Mouse (Mus musculus) testis, postnatal 10 days (tissue): Measurements from ENCODE around the gene Mrps17.
A peak's percentile ranks its signal among the peaks of the same experiment; 100 is the strongest.

ENCODE experiments used
- DNase-seq: peaks from one replicate; pipeline ENCODE4 v3.0.0; 2021; ENCODE audit warnings: low spot score

Gene Mrps17

DNA sequence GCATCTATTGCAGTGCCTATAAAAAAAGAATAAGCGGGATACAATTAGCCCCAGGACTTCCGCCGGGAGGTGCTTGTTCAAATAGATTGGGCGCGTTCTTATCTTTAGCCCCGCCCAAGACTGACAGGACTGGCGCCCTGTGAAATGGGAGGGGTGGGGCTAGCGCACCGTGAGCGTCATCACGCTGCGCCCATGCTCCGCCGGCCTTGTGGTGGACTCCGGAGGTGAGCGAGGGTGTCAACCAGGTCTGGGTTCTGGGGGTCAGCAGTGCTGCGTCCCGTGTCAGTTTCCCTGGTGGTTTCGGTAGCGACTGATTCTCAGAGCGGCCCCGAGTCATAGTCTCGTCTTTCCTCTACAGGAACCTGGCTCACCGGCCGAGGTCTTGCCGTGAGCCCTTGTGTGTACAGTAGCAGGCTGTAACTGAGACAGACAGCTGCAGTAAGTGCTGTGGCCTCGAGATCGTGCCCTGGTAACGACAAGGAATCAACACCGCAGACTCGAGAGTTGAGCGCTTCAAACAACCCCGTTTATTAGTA lies at the start of gene Mrps17:
Gene Mrps17, plus strand, starts transcription at position 172 of the 536 bp plus-strand sequence.
- peak; percentile 94 for DNase-seq

DNA sequence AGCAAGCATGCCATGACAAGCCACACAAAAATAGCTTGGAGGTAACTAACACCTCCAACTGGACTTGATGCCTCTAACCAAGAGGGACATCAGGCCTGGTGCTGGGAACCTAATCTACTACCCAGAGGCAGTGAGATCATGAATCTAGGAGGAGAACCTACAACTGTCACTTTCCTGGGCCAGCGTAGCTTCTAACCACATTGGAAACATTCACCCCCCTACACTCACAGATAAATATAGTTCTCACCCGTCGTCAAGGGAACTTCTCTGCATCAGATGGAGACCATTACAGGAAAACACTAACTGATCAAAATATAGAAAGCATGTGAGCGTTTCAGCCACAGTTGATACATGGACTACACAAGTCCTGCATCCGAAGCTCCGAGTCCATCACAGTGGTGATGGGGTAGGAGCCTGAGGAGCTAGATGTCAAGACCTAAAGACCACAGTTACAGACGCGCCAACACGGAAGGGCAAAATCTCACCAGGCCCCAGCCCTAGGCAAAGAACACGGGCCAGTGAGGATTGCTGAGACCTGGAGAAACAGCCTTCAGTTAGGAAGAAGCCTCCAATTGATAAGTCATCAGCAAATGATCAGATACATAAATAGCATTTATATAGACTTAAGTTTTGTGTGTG lies 48.9 kb upstream of the Mrps17 start:
- no peak for DNase-seq

DNA sequence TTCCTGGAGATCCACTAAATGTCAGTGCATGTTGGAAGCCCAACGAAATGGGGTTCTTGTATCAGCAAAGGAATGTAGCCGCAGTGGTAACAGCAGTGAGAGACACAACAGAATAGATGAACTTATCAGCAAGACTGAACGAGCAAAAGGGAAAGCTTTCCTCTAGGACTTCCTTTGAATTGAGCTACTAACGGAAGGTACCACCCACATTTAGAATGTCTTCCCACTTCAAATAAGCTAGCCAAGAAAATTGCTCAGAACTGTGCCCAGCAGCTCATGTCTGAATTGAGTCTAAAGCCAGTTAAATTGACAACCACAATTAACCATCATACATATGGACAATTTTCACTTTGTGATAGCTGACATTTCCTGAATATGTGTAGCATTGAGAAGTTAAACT lies 47.4 kb upstream of the Mrps17 start:
- peak; percentile 18 for DNase-seq

DNA sequence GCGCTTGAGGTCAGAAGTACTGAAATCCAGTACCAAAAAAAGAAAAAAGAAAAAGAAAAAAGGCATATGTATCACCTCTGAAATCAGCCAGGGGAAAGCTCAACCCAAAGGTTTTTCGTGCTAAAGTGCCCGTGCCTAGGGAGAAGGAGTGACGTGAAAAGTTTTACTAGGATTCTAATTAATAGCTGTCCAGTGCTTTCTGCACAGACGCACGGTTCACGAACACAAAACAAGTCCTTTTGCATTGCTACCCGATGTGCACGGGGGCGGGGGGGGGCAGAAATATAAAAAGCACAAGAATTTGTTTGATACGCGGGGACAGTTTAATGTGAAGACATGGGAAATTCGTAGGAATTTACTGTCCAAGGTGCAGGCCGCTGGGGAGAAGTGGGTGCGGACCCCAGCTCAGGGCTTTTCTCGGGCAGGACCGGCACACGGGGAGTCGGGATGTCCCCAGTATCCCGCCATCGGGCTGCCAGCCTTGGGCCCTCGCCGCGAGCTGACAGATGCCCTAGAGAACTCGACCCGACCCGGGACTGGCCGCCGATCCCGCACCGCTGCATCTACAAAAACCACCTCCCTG lies 45.8 kb upstream of the Mrps17 start:
- DNase-seq = no peak

DNA sequence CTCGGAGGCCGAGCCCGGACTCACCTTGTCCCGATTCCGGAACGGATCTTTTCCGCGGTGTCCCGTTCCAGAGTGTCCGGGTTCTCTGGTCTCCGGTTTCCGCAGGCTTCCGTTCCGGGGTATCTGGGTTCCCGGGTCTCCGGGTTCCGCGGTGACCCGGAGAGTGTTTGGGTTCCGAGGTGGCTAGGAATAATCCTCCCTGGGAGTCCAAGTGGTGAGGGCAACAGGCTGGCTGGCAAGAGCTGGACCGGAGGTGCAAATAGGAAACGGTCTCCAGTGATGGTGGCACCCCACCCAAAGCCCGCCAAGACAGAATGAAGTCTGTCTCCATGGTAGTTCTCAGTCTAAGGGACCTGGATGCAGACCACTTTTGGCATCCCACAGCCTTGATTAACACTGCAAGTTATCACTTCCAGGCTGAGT lies 45.2 kb upstream of the Mrps17 start, which contains the start of gene Zfp11:
Gene Zfp11, minus strand, starts transcription at position 64 of the 423 bp plus-strand sequence.
- peak; percentile 88 for DNase-seq

DNA sequence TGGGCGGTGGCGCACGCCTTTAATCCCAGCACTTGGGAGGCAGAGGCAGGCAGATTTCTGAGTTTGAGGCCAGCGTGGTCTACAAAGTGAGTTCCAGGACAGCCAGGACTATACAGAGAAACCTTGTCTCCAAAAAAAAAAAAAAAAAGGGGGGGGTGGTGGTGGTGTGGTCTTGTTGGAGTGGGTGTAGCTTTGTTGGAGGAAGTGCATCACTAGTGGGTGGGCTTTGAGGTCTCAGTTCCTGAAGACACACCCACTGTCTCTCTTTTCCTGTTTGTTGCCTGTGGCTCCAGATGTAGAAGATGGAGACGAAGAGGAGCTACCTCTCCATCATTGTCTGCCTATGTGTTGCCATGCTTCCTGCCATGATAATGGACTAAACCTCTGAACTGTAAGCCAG lies 30.2 kb upstream of the Mrps17 start:
- DNase-seq = peak; percentile 14

DNA sequence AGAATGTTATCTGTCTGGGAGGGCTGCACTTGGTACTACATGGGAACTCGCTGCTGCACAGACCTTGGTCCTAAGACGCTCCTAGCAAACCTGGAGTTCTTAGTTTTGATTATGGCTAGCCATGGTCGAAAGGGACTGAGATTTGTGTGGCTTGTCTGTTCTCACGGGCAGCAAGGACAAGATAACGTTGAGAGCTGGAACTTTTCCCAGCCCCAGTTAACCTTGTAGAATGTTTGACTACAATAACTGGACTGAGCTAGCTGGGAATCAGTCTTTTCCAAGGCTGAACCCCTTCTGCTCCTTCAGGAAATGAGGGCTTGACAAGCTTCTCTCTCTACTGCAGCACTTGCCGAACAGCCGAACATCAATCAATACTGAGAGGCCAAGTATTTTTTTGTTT lies 27.7 kb upstream of the Mrps17 start:
- DNase-seq = peak; percentile 43

DNA sequence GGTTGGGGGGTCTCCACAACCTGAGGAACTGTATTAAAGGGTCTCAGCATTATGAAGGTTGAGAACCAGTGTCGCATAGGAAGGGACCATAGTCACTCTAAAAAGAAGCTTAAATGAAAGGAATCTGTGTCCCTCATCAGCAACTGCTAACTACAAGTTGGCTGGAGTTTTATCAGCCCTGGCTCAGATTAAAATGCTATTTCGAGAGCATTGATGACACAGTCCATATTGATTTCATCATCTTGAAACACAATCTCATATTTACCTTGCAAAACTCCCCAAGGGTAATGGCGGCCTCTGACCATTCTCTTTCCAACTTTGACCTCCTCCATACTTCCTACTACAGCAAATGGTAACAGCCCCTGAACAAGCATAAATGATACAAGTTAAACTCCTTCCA lies 24.8 kb upstream of the Mrps17 start:
- no peak for DNase-seq

DNA sequence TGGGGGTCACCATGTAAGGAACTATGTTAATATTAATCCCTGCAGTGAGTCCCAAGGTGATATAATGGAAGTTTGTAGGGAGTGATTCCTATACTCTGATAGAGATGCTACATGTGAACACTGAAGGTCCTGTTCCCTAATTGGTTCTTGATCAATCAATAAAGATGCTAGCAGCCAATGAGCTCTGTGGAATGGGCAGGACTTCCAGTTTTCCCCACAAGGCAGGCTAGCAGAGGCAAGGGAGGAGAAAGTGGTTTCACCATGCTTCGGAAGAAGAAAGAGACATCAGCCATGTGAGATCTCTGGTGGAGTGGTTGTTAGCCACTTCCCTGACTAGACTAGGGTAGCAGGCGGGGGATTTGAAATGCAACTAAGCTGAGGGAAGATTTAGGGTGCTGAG lies 14.8 kb upstream of the Mrps17 start:
- peak; percentile 28 for DNase-seq

DNA sequence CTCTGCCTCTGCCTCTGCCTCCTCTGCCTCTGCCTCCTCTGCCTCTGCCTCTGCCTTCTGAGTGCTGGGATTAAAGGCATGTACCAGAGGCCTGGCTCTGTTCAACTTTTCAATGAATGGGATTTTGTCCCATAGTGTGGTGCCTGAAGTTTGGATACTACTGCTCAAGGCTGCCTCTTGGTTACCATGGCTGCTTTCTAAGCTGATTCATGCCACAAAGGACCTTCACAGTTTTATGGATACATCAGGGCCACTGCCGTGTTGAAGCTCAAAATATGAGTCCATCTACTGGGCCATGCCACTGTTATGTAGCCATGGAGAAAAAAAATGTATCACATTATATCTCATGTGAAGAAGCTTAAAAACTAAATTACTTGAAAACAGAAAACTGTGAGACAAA lies 13.6 kb upstream of the Mrps17 start:
- peak; percentile 5 for DNase-seq

DNA sequence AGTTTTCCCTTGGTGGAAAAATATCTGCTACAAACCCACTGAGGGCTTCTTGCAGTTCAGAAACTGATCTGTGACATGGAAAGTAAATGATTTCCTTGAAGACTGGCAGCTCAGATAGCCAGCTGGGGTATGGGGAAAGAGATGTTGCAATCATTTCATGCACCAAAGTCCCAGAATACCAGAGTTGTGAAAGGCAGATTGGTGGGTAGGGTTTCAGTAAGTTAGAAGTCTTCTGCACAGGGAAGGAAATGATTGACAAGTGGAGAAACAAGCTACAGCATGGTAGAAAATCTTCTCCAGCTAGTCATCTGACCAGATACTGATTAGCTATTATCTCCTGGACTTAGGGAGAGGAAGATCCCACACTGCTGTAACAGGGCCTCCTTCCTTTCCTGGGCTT lies 11.9 kb upstream of the Mrps17 start:
- DNase-seq = no peak

DNA sequence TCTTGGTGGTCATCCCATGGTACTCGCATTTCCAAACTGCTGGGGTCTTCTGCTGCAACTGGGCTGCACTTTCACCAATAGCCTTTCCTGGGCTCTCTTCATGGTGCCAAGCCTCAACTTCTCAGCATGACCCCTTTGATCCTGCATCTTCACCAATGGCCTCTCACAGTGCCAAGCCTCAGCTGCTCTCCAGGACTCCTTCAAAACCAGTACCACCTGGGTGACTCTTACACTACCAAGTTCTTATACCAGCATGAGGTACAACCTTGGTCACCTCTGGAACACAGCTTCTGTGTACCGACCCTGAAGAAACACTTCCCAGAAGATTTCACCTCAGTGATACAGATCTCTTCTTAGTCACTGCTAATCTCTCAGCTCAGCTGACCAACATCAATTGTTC lies 6.9 kb upstream of the Mrps17 start, which contains the start of gene Sept14:
Gene Sept14, minus strand, starts transcription at position 101 of the 400 bp plus-strand sequence.
- DNase-seq = peak; percentile 31

DNA sequence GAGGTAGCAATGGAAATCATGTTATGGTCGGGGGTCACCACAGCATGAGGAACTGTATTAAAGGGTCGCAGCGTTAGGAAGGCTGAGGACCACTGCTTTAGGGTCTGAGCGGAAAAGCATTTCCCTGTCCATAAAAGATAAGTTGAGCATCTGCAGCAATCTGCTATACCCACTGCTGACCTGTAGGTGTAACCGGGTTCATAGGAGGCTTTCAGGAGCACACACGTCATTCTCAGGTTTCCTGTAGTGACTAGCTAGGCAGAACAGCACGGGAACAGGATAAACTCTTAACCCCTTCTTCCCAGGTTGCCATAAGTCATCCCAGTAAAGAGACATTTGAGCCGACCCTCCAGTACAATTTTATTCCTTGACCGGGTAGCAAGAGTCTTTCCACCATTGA lies 1.7 kb downstream of the Mrps17 start:
- peak; percentile 20 for DNase-seq

DNA sequence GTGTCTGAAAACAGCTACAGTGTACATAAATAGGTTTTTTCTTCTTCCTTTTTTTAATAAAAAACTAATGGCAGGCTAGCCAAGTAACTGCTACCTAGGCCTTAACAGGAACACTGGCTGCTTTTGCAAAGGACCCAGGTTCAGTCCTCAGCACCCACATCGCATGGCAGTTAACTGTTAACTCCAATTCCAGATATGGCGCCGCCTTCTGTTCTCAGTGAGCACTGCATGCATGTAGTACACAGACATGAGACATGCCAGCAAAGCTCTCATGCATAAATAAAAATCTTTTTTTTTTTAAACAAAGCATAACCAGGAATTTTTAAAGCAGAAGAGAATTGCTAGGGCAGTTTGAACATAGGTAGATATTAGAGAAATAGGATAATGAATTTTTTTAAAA lies 4.9 kb downstream of the Mrps17 start:
- no peak for DNase-seq

DNA sequence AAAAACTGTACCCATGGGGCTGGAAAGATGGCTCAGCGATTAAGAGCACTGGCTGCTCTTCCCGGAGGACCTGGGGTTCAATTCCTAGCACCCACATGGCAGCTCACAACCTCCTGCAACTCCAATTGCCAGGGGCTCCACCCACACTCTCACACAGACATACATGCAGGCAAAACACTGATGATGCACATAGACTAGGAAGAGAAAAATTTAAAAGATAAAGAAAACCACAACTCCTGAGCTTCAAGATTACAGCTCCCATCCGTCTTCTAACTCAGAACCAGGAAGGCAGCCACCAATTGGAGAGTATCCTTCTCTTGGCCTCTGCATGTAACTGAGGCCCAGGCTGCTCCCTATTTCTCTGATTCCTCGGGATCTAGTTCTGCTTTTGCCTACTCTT lies 9.0 kb downstream of the Mrps17 start:
- no peak for DNase-seq

DNA sequence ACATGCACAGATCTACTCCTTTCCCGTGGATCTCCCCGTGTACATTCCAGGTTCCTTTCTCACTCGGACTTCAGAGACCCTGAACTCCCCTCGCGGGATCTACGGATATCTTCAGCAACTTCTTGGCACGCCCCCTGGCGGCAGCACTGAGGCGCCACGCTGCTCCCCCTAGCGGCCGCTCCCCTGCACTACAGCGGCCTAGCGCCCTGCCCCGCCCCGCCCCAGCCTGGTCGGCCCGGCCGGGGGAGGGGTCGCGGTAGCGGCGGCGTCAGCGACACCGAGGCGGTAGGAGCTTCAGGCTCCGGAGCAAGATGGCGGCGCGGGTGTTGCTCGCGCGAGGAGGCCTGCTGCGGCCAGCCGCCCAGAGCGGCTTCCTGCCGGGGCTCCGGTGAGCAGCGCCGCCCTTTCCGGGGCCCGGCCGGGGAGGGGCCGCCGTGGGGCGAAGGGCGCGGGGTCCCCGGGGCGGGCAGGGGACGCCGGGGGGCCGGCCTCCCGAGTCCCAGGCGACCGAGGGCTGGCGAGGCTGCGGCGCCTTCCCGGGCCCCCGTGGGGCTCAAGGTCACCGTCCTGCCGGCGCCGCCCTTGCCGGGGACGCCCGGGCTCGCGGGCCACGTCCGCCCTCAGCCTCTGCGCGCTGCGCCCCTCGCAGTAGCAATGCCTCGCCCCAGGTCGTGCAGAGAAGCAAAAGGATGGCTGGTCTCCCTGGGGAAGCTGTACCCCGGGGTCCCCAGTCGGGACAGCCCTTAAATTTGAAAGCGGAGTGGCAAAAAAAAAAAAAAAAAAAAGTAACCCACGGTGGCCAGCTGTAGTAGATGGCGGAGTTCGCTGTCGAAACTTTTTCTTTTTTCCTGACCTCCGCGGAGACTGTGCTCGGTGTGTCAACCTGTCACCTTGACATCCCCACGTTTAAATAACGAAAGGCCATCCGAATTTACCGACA lies 9.8 kb downstream of the Mrps17 start, which contains the start of gene Nipsnap2:
Gene Nipsnap2, plus strand, starts transcription at position 230 of the 940 bp plus-strand sequence.
- DNase-seq = peak; percentile 95

DNA sequence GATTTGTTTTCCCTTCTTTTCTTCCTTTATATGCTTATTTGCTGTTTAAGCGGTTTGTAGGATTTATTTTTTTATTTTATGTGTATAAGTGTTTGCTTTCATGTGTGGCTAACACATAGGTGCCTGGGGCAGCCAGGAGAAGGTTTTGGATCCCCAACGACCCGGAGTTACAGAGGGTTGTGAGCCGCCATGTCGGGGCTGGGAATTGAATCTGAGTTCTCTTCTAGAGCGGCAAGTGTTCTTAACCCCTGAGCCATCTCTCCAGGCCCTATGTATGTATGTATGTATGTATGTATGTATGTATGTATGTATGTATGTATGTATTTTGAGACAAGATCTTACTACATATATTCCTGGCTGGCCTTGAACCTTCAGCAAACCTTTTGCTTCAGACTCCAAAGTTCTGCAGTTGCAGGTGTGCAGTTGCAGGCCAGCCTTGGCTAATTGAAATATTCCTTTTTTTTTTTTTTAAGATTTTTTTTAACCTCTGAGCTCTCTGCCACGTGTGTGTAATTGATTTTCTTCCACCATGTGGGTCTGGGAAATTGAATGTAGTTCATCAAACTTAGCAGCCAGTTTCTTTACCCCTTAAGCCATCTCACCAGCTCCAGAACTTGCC lies 10.6 kb downstream of the Mrps17 start:
- DNase-seq = no peak

DNA sequence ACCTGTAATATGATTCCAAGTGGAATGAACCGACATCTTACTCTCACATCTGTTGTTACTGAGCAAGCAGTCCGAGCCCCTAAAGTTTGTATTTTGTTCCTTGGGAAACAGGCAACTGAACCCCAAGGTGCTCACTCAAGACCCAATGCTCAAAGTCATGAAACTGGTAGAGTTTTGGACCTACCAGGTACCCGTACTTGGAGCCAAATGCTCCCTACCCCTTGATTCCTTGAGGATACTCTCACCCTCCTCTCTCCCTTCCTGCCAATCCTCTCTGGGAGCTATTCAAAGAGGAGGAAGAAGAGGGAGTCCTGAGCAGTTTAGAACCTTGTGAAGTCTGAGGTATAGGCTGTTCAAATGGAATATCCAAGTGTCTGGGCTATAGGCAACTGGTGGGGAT lies 11.5 kb downstream of the Mrps17 start:
- no peak for DNase-seq

DNA sequence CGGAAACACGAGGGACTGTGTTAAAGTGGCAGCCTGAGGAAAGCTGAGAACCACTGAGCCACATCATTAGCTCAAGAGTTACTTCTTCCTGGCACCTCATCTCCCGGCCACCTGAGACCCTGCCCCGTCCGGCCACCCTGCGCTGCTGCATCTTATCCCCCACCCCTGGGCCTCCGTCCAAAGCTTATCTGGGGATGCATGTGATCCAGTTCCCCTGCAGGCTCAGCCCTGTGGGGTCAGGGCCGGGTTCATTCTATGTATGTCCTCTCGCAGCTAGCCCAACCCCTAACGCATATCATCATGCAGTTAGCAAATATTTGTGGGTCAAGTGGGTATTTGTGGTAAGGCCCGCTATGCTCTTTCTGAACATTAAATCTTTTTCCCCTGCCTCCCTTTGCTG lies 14.0 kb downstream of the Mrps17 start:
- DNase-seq = peak; percentile 59

DNA sequence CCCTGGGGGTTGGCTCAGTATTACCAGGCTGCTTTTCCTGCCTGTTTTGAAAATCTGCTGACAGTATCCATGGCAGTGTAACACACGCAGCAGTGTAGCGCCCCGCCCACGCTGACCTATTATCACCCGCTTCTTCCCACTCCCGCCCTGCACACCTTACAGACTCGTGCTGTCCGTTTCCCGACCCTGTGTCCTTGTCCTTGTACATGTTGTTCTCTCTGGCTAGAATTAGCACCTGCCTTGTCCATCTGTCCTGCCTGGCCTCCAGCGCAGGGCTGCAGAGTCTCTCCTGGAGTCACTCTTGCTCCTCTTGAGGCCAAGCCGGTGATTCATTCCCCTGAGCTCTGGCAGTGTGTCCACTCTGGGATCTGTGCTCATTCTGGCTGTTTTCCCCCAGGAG lies 15.0 kb downstream of the Mrps17 start:
- DNase-seq = peak; percentile 66

DNA sequence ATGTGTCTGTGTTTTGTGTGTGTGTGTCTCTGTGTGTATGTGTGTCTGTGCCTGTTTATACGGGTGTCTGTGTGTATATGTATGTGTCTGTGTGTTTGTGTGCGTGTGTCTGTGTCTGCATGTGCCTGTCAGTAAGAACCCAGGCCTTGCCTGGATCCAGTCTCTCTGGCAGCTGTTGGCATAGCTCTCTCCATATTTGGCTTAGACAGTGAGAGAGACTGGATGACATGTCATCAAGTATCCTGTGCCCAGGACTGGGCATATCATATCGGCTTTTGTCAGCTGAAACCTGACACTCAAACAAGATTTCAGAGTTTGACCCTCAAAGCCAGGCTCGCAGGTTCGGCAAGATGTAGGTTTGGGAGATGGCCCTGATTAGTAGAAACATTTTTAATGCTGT lies 15.7 kb downstream of the Mrps17 start:
- DNase-seq = no peak

DNA sequence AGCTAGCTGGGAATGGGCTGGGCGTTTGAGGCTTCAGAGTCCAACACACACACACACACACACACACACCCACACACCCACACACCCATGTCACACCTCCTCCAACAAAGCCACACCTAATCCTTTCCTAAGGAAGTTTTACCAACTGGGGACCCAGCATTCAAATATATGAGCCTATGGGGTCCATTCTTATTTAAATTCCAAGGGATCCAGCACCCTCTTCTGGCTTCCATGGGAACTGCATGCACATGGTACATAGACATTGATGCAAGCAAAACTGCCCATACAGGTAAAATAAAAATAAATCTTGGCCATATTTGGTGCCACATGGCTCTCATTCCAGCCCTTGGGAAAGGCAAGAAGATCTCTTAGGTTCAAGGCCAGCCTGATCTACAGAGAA lies 25.7 kb downstream of the Mrps17 start:
- DNase-seq = peak; percentile 67
